Mouse (Mus musculus): ENCODE data around the gene Gm30302.
"Not testable (repeated sequence)": the region's sequence is repeated elsewhere in the genome, so short reads cannot be mapped to it uniquely, and the experiment has no call there.

The Gm30302 gene

DNA sequence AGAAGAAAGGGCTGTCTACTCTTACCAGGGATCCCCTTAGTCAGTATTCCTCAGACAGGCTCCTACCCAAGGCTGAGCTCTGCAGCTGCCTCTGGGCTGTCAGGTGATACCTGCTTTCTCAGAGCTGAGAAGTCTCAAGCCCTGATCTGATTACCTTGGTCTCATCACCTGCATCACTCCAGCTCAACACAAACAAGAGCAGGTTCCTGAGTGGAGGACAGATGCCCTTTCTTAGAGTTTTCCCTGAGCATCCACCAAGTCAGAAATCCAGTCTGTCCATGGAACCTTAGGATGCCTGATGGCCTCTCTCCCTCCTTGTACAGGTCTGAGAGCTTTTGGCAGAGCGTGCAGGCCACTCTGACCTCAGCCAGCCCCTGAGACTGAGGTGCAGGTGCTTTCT is at the start of gene Gm30302:
Gene Gm30302 (minus strand): TSS at position 101 of the 400 bp plus-strand sequence.
- DNase-seq (ENCODE audit: low read depth, low spot score) = no peak

DNA sequence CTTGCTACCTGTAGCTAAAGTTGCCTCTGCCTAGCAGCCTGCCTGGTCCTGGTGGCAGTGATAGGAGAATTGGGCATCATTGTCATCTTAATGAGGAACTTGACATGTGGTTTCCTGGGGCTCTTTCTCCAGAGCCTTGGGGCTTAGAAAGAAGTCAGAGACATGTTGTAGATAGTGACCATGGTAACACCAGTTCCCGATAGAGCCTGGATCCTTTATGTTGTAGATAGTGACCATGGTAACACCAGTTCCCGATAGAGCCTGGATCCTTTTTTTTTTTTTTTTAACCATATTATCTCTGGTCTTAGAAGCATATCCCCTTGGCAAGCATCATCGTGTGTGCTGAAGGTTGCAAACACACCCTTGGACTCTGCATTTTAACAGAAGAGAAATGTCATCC is 48.0 kb upstream of the Gm30302 start:
- no peak for DNase-seq (ENCODE audit: low read depth, low spot score)

DNA sequence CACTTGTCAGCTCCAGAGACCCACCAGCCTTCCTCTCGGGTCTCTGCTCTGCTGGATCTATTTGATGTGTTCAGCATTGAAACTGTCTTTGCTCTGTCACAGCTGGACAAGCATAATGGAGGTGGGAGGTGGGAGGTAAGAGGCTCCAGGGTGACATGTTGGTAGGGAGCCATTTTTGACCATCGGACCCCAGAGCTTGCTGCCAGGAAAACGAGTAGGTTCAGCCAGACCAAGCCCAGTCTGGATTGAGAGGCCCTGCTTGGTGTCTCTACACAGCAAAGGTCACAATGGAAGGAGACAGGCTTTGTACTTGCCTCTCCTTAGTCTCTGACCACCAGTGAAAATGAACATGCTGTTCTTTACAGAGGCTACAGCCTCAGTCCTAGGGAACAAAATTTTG is 47.3 kb upstream of the Gm30302 start:
- DNase-seq (ENCODE audit: low read depth, low spot score) = no peak

DNA sequence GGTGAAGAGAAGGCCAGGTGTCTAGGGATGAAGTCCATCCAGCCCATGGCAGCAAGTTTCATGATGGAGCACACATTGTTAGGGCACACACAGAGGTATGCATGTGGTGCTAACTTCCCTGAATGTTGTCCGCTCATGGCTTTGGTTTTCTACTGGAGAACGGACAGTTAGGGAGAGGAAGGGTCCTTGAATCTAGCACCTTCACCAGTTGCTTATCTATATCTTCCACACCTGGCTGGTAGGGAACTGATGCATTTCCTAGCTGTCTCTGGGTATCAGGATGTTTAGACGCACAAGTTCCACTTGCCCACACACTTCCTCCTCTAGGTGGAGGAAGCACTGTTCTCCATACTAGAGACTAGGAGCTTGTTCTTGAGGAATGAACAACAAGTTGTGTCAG is 46.9 kb upstream of the Gm30302 start:
- no peak for DNase-seq (ENCODE audit: low read depth, low spot score)

DNA sequence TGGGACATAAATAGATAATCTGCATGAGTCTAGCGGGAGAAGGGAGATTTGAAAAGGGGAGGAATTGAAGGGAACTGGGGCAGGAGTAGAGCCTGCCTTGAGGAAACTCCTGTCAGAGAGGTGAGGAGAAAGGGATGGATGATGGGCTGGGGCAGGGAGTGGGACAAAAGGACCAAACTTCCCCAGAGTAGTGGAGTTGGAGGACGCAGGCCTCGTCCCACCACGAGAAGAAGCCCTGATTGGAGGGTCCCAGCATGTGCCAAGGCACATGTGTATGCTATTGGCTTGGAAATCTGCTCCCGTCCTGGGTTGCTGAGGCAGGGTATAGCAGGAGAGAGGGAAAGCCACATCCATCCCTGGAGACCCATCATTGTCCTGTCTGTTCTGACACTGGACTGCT is 45.3 kb upstream of the Gm30302 start:
- no peak for DNase-seq (ENCODE audit: low read depth, low spot score)

DNA sequence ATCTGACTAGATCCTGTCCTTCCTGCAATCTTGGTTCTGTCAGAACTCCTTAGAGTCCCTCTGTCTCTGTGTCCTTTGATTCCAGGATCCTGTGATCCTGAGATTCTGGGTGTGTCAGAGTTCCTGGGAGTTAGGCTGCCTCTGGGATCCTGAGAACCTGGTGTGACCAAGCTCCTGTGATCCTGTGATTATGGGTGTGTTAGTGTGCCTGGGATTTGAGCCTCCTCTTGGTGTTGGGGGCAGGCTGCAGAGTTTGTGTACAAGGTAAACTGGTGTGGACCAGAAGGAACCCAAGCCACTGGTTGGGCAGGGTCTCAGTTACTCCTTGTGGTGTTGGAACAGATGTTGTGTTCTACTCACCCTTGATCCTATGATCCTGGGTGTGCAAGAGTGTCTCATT is 42.4 kb upstream of the Gm30302 start:
- DNase-seq (ENCODE audit: low read depth, low spot score) = no peak

DNA sequence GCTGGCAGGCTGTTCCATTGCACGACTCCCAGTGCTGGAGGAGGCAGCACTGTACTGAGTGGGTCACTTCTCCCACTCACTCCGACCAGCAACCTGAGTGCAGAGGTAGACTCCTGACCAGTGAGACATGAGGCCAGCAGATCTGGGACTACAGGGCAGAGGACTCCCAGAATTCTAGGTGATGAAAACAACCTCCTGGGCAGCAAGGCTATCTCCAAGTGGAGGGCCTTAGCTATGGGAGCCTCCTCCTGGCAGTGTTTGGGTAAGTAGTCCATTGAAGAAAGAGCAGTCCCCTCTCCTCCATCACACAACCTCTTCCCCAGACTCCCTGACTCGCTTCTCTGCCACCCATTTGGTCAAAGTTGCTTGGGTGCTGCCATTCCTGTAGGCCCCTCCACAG is 31.6 kb upstream of the Gm30302 start:
- DNase-seq (ENCODE audit: low read depth, low spot score) = no peak

DNA sequence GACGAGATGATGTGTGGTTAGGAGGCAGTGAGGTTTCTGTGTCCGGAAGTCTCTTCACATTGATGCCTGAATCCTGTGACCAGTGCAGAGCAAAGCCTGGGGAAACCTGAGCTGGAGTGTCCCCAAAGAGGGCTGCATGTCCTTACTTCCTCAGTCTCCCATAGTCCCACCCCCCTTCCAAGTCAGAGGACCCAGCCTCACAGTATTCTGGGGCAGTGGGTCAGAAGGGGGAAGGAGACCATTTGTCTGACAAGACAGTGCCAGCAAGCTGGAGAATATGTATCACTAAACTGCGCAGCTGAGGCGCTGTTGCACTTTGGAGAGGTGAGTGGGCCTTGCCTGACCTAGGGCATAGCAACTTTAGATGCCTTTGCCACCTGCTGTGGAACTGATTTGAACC is 26.5 kb upstream of the Gm30302 start:
- no peak for DNase-seq (ENCODE audit: low read depth, low spot score)

DNA sequence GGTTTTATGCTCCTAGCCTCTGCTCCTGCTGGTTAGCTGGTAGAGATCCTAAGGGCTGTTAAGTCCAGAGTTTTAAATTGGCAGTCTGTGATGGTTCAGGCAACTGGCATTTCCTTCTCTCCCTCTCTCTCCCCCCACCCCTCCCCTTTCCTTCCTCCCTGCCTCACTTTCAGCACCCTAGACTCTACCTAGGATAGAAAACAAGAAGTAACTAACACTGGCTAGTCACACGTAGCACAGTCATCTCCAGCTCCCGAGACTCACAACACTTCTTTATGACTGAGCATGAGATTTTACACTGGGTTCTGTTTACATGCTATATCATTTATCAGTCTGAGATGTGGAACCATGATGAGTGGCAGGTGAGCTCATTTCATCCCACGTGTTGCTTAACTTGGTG is 16.2 kb upstream of the Gm30302 start:
- no peak for DNase-seq (ENCODE audit: low read depth, low spot score)

DNA sequence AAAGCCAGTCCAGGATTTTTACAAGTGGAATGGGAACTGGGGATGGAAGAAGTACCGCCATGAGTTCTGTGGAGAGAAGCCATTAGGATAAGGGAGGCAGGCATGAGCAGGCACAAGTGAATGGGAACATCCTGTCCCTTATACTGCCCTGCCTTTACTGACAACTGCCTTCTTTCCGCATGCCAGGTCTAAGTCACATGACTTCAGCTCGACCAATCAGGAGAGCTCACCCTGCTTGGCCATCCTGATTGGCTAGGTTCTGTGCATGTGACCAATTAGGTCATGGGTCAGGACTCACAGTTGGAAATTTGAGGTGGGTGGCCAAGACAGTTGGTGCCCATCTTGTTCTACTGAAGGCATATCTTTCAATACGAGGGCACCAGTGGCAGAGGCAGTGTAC is 15.6 kb upstream of the Gm30302 start:
- DNase-seq (ENCODE audit: low read depth, low spot score) = no peak

DNA sequence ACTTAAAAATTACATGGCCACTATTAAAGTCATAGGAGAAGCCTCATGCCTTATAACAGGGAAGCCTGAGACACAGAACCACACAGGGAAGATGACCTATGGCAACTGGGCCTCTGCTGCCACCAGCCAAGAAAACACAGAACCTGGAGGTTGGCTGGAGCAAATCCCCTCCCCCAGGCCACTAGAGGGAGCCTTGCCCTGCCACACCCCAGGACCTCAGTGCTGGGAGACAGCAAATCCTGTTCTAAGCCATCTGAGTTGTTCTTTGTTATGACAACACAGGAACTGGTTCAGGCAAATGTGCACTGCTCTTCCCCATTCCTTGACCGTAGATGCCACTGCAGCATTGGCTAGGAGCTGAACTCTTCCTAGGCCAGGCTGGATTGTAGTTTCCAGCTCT is 8.3 kb upstream of the Gm30302 start:
- peak; percentile 1 for DNase-seq (ENCODE audit: low read depth, low spot score)

DNA sequence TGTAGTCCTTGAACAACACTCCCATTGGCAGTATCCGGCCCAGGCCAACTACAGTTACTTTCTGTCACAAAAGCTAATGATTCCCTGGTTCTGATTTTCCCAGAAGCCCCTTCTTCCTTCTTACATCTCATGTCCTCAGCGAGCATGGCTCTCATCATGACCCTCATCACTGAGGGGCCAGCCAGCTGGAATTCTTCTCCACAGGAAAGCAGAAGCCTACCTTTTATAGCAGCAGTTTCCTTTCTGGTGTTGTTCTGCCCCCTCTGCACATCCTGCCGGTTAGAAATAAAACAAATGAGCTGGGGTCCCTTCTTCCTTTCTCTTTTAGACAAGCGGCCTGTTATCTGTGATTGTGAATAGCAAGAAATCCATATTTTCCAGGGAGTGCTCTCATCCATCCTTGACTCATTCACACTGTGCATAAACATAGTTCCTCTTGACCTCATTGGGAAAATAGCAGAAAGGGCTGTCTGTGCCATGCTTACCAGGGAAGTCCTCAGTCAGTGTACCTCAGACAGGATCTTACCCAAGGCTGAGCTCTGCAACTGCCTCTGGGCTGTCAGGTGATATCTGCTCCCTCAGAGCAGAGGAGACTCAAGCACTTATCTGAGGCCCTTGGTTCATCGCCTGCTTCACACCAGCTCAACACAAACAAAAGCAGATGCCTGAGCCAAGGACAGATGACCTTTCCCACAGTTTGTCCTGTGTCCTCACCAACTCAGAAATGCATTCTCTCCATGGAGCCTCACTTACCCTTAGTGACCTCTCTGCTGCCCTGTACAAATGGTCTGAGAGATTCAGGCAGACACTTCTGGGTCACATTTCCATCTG is 10.0 kb downstream of the Gm30302 start:
- no peak for DNase-seq (ENCODE audit: low read depth, low spot score)

DNA sequence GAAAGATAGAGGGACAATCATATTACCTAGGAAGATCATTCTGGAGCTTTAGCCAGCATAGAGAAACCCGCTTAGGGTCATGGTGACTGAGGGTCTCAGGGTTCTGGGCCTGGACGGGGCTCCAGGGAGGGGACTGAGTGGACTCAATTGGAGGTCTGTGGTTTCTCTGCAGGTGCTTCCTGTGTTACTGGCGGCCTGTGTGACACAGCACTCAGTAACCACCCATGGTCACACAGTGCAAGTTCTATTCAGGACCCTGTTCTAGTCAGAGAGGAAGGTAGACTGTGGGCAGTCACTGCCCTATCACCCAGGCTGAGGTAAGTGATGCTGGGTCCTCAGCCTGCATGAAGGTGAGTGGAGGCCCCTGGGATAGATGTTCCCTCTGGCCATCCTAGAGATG is 14.9 kb downstream of the Gm30302 start:
- DNase-seq (ENCODE audit: low read depth, low spot score) = no peak

DNA sequence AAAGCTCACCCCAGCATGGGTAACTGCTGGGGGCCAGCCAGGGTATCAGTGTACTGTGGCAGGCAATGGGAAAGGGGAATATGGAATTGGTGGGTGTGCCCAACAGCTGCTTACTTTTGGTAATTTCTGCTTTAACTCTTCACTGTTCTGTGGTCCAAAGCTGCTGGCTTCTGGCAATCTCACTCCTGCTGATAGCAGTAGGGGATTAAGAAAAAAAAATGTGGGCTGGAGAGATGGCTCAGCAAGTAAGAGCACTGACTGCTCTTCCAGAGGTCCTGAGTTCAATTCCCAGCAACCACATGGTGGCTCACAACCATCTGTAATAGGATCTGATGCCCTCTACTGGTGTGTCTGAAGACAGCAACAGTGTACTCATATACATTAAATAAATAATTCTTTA is 27.3 kb downstream of the Gm30302 start:
- not testable (repeated sequence) for DNase-seq (ENCODE audit: low read depth, low spot score)

DNA sequence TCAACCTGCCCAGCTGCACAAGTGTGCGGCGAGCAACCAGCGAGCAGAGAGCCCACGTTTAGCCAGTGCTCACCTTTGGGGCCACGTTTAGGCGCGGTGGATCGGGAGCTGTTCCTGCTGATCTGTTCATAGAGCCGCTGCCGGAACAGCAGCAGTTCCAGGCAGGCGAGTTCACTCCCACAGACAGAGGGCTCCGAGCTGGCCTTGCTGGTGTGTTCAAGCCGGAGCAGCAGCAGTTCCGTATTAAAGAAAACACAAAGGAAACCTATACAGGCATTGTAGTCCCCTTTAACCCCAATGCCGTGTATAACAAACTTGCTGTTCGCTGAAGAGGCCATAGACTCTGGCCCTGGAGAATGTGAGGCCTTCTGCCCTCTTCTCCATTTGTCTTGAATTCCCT is 29.7 kb downstream of the Gm30302 start:
- no peak for DNase-seq (ENCODE audit: low read depth, low spot score)

DNA sequence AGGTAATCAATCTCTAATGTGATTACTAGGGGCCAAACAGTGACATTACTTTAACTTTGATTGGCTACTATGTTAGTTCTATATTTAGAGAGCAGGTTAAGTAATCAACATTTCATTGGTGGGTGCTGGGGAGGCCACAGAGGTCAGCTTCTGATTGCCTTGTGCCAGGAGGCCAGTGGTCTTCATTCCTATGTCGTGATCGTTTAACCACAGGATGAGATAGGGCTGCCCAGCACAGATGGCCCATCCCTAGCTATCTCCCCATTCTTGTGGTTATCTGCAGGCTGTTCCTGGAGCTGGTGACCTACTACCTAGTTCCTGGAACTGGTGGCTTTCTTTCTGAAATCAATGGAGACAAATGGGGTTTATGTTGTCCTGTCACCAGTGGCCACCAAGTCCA is 30.8 kb downstream of the Gm30302 start:
- no peak for DNase-seq (ENCODE audit: low read depth, low spot score)

DNA sequence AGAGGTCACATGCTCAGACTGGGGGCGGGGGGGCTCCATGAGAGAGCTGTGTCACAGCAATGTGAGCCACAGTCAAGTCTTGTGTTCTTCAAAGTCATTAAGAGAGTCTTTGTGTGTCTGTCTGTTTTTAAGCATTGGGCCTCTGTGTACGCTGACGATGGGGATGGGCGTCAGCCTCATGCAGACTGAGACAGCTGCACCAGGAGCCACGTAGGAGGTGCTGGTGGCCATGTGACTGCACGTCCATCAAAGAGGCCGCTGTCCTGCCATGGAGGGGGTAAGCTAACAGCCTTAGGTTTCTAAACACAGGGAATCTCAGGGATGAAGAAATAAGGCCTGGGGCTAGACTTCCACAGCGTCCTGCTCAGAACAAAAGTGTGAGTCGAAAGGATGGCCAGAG is 32.5 kb downstream of the Gm30302 start:
- DNase-seq (ENCODE audit: low read depth, low spot score) = no peak

DNA sequence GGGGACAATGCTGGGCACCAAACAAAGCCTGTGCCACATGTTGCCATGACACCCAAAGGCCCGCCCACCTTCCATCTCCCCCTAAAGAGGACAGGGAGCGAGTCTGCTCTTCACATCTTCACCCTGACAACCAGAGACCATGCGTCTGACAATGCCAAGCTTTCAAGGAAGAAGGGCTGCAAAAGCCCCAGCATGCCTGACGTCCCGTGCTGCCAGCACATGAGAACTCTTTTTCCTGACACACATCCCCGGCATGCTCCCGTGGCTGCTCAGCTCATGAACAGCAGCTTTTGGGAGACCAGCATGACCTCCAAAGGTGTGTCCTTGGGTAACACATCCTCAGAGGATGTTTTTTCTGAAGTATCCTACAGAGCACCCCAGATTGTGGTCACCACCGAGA is 33.5 kb downstream of the Gm30302 start:
- DNase-seq (ENCODE audit: low read depth, low spot score) = no peak

DNA sequence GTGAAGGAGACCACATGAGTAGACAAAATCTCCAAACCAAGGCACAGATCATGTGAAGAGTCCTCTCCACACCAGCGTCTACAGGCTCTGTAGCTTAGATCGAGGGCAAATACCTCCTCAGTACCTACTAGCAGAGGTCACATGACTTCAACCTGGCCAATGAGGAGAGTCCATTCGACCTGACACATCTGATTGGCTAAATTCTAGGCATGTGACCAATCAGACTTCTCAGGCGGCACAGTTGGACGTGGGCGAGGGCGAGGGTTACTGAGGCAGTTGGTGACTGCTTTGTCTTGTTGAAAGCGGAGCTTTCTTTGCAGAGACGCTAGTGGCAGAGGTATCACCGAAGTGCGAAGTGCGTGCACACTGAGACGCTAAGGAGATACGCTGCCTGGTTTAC is 36.6 kb downstream of the Gm30302 start:
- no peak for DNase-seq (ENCODE audit: low read depth, low spot score)

DNA sequence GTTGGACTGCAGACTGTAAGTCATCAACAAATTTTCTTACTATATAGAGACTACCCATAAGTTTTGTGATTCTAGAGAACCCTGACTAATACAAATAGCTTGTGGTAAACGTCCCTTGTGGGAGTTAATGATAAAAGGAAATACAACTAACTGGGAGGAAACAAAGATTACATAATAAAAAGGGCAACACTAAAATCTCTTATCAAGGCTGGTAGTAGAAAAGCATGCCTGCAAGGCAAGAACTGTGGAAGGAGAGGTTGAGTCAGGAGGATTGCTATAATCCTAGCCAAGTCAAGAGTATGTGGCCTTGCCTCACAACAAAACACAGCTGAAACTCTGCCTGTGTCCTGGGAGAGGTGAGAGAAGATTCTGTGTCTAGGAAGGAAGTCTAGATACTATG is 38.1 kb downstream of the Gm30302 start:
- no peak for DNase-seq (ENCODE audit: low read depth, low spot score)

DNA sequence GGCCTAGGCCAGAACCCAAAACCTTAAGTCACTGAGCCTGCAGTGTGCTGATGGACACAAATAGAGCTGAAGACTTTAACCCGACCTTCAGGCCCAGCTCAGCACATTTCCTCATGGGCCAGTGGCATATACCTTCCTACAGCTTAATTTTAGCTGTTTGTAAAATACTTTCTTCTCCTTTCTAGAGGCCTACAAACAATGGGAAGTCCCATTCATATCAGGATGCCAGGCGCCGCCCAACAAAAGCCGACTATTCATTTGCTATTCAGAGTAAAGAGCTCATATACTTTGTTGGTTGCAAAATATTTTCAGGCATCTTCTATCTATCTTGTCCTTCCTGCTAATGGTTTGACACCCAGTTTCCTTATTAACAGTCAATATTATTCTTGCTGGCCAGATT is 40.8 kb downstream of the Gm30302 start:
- DNase-seq (ENCODE audit: low read depth, low spot score) = no peak

DNA sequence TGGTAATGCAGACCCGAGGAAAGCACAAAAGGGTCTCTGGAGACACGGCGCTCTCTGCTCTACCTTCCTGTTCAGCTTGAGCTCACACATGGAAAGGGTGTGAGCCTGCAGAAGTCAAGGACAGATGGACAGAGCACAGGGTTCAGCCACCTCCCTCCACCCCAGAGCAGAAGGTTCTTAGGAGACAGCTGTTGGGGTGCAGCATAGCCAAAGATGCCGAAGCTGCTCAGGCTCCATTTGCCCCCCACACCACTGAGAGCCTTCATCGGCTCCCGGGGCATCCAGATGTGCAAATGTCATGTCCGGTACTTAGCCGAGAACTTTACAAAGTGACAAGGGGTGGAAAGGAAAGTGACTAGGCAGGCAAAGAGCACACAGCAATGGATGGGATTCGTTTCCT is 42.2 kb downstream of the Gm30302 start:
- no peak for DNase-seq (ENCODE audit: low read depth, low spot score)

DNA sequence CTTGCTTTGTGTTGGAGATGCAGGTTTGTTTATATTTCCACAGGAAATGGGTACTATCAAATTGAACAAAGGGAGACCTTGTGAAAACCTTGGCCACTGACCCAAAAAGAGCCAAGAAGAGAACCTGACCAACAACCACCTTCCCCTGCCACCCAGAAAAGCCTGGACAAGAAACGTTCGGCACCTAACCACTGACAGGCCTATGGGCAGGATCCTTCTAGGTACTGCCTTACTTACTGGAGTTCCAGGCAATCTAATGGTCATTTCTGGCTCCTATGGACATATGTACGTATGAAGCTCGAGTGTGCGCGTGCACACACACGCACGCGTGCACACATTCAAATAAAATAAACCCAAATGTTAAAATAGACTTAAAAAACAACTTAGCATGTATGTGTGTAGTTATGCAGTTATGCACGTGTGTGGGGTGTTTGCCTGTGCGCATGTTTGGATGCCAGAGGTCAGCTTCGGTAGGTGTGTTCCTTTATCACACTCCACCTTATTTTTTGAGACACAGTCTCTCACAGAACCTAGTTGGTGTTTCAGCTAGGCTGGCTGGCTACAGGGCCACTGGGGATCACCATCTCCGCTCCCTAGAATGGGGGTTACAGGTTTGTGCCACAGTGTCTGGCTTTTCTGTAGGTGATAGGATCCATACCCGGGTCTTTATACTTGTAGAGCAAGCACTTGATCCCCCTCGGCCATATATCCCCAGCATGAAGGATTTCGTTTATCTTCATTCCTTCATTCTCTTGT is 57.3 kb downstream of the Gm30302 start:
- DNase-seq (ENCODE audit: low read depth, low spot score) = no peak

Measured in CD4-positive, CD25-positive, alpha-beta regulatory T cell, adult 2 months (primary cell).